Mouse (Mus musculus) forebrain, embryonic 10.5 days (tissue): Measurements from ENCODE around the gene Btn1a1. TPM values are rescaled to one million over a fixed set of nuclear protein-coding genes. Genes with fewer than 3 reads are reported as not detected.
A peak's percentile ranks its signal among the peaks of the same experiment; 100 is the strongest.

ENCODE experiments used
- DNase-seq: peaks from one replicate; pipeline ENCODE4 v3.0.0-alpha.2; 2017; ENCODE audit warnings: low spot score; ENCODE audit errors: extremely low spot score
- H3K27ac ChIP-seq: fragments of 300-500 bp; sonication (generic); 2 replicates; pipeline ENCODE4 v1.5.1; 2016; ENCODE audit warnings: mild to moderate bottlenecking
- H3K27me3 ChIP-seq: fragments of 300-500 bp; sonication (generic); 2 replicates; pipeline ENCODE4 v1.6.1; 2016; ENCODE audit warnings: mild to moderate bottlenecking; ENCODE audit not compliant: poor library complexity, severe bottlenecking
- H3K36me3 ChIP-seq: fragments of 300-500 bp; sonication (generic); replicated peaks from 2 replicates; pipeline ENCODE4 v1.6.1; 2016; ENCODE audit warnings: mild to moderate bottlenecking, moderate library complexity
- H3K4me1 ChIP-seq: fragments of 300-500 bp; sonication (generic); 2 replicates; pipeline ENCODE4 v1.6.1; 2016
- H3K4me3 ChIP-seq: fragments of 300-500 bp; sonication (generic); 2 replicates; pipeline ENCODE4 v1.5.1; 2016; ENCODE audit warnings: mild to moderate bottlenecking, moderate library complexity
- H3K9me3 ChIP-seq: fragments of 300-500 bp; sonication (generic); 2 replicates; pipeline ENCODE4 v1.6.1; 2016; ENCODE audit warnings: mild to moderate bottlenecking, moderate library complexity
- WGBS: fragments of 180-500 bp; shearing (Covaris S2); methylation state at CpG from one replicate; pipeline ENCODE4 v1.1.7; 2016; 5-methylcytosine and 5-hydroxymethylcytosine counted together
- polyA plus RNA-seq: library from polyadenylated mRNA; unstranded; fragments of >200 nt; fragmentation: Nextera tagmentation; extraction: Ambion mirVana; gene quantifications from 2 replicates; pipeline ENCODE4 v1.2.1, GENCODE M21; 2016

Gene Btn1a1
- polyA plus RNA-seq, 1 experiment from 2014 or later = not detected

DNA sequence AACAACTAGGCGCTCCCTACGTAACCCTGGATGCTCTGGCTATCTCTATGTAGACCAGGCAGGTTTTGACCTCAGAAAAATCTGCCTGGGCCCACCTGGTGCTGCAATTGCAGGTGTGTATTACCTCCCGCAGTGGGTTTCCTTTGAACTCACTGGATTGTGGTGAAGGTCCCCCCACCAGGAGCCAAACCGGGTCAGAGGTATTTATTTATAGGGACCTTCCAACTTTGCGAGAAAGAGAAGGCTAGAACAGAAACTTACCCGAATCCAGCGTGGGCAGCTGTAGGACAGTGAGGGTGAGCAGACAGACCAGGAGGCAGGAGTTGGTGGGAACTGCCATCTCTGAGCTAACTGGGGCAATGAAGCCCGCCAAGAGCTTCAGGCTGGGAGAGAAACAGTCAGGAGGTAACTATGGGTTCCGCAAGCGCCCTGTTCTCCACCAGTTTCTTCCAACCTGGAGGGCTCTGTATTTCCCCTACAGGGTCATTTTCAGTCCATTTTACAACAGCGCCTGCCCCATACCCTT, 797 bp downstream of the Btn1a1 start:
- Histone ChIP-seq H3K9me3 (no peaks in the 10 kb centered on the region), H3K4me3 (peak overlapping the region; percentile 67), H3K27ac (peak overlapping the region; percentile 53; the same call in 1 of the 2 replicates), H3K36me3 (no peaks in the 10 kb centered on the region), H3K4me1 (peaks cover 33% of the 10 kb centered on the region), H3K27me3 (peaks cover 20% of the 10 kb centered on the region)
- 2% methylated on average over 11 of the region's 11 CpGs for WGBS
- DNase-seq = peak; percentile 23

DNA sequence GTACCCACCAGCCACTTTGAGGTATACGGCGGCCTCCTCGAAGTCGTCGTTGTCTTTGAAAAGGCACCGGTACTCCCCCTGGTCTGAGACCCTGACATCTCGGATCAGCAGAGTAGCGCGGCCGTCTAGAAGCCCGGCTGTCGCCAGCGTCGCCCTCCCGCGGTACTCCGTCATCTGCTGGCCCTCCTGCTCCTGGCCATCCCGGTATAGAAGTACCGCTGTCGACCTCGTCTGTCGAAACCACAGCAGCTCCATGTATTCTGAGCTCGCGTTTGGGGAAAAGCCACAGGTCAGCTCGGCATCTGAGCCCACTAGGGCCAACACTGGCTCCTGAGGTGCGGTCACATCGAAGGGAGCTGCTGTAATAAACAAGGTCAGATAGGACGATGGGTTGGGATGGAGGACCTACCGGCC, 1.5 kb downstream of the Btn1a1 start:
- under 1% methylated on average over 29 of the region's 29 CpGs for WGBS
- H3K27ac ChIP-seq = peak overlapping the region; percentile 67

DNA sequence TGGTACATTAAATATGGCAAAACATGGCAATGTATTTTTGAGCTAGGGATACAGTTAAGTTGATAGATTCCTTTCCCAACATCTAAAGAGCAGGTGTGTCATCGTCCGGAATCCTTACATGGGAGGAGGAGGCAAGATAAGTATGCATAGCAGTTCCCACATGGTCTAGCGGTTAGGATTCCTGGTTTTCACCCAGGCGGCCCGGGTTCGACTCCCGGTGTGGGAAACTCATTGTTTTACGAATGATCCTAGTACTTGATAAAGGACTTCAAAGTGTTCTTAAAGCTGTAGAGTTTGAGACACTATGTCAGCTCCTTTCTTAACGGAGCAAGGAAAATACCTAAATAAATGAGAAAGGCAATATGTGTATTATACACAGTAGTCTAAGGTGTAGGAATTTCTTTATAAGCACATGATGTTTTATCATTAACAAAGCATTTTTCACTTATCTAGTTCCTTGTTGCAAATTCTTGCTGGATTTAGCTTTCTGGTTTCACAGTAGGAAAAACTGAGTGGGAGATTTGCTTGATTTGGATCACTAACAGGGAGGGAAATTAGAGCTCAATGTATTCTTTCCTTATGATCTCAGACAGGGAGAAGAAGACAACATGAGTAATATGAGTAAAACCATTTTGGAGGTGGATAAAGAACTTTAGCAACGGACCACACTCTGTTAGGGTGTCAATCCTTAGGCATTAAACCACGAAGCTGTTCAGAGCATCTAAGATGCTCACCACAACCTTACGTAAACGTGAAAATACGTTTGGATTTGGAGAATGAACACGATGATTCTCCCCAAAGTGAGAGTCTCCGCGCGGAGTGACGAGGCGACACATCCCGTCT, 2.1 kb downstream of the Btn1a1 start:
- H3K4me1 ChIP-seq = peaks cover 45% of the 10 kb centered on the region
- peak; percentile 88 for DNase-seq
- H3K27ac ChIP-seq = peak overlapping the region; percentile 67
- H3K9me3 ChIP-seq = no peaks in the 10 kb centered on the region
- under 1% methylated on average over 21 of the region's 21 CpGs for WGBS
- H3K36me3 ChIP-seq = no peaks in the 10 kb centered on the region
- peak overlapping the region; percentile 67 for H3K4me3 ChIP-seq
- H3K27me3 ChIP-seq = peaks cover 29% of the 10 kb centered on the region

More for the DNA sequence above, 1.5 kb downstream of the Btn1a1 start:
- peaks cover 23% of the 10 kb centered on the region for H3K27me3 ChIP-seq
- peaks cover 39% of the 10 kb centered on the region for H3K4me1 ChIP-seq
- H3K9me3 ChIP-seq = no peaks in the 10 kb centered on the region
- peak overlapping the region; percentile 67 for H3K4me3 ChIP-seq
- DNase-seq = peak; percentile 71
- H3K36me3 ChIP-seq = no peaks in the 10 kb centered on the region

DNA sequence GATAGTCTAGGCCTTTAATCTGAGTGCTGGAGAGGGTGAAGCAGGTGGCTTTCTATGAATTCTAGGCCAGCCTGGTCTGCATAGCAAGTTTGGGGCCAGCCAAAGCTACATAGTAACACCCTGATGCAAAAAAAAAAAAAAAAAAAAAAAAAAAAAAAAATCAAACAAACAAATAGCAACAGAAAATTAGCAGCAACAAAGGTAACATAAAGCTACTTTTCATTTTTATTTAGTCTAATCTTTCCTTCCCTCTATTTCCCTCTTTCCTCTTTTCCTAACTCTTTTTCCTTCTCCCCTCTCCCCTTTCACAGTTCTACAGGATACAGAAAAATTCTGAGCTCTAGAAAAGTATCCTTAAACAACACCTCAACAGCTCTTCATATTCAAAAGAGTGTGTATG, 3.0 kb downstream of the Btn1a1 start:
- DNase-seq = no peak
- no peaks in the 10 kb centered on the region for H3K9me3 ChIP-seq
- peaks cover 48% of the 10 kb centered on the region for H3K4me1 ChIP-seq
- no peaks in the 10 kb centered on the region for H3K36me3 ChIP-seq
- no peak overlapping the region for H3K4me3 ChIP-seq
- H3K27me3 ChIP-seq = peaks cover 38% of the 10 kb centered on the region
- H3K27ac ChIP-seq = no peak overlapping the region

DNA sequence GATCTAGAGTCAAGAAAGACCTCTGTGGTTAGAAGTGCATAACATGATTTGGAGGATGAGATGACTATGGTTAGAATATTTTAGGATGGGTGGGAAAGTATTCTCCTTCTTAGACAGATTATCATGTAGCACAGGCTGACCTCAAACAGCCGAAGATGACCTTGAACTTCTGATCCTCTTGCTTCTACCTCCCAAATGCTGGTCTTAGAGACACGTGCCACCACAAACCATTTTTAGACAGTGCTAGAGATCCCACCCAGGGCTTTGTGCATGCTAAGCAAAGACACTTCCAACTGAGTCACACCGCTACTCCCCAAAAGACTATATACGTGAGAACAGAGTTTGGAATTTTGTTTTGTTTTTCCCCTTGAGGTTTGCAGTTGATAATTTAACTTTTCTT, 3.6 kb downstream of the Btn1a1 start:
- 82% methylated on average over 4 of the region's 4 CpGs for WGBS
- peaks cover 48% of the 10 kb centered on the region for H3K4me1 ChIP-seq
- no peak overlapping the region for H3K4me3 ChIP-seq
- no peaks in the 10 kb centered on the region for H3K36me3 ChIP-seq
- H3K27ac ChIP-seq = no peak overlapping the region
- no peak for DNase-seq
- no peaks in the 10 kb centered on the region for H3K9me3 ChIP-seq
- H3K27me3 ChIP-seq = peaks cover 44% of the 10 kb centered on the region

DNA sequence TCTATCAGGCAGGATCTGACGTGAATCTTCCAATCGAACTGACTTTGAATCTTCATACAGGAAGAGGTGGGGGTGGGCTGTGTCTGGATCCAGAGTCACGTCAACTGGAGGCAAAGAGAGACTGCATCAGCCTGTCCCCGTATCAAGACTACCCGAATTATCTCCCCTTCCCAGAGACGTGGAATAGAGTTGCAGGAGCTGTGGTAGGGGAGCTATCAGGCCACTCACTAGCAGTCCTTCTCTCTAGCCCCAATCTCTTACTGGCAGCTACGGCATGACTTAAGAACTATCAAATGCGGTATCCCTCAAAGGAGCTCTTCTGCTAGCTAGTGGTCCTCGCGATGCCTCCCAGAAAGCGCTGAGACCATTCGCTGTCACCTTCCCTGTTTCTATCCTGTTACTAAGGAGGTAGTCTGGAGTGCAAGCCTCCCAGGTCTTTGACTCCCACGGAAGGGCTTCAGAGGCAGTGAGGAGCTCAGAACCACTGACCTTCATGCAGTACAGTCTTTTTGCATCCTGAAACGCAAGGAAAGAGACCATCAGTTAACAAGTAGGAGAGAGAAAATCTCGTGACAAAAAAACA, 6.3 kb downstream of the Btn1a1 start:
- peaks cover 23% of the 10 kb centered on the region for H3K4me1 ChIP-seq
- H3K36me3 ChIP-seq = no peaks in the 10 kb centered on the region
- no peaks in the 10 kb centered on the region for H3K9me3 ChIP-seq
- 13% methylated on average over 15 of the region's 15 CpGs for WGBS
- no peak for DNase-seq
- peak overlapping the region; percentile 39 for H3K4me3 ChIP-seq
- 0 out of 2 replicates have a peak overlapping the region, but pooled peaks have one; percentile 15 for H3K27ac ChIP-seq
- peaks cover 39% of the 10 kb centered on the region for H3K27me3 ChIP-seq

DNA sequence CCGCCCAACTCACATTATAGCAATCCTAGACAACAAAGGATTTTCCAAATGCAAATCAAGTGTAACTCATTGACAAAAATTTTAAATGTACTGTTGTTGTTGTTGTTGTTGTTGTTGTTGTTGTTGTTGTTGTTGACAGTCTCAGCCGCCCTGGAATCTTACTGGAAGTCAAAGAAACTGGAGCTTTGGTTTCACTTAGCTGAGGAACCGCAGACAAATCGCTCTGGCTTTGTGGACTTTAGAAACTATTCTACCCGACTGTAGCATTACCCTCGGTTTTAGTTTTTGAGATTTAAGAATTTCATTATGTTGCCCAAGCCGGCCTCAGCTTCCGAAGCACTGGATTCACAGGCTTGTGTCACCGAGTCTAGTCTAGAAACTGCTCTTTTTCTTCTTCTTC, 11.8 kb downstream of the Btn1a1 start:
- H3K9me3 ChIP-seq = no peaks in the 10 kb centered on the region
- peak overlapping the region; percentile 87 for H3K27ac ChIP-seq
- no peak for DNase-seq
- H3K4me1 ChIP-seq = peaks cover 11% of the 10 kb centered on the region
- peak overlapping the region; percentile 71 for H3K4me3 ChIP-seq
- H3K27me3 ChIP-seq = peaks cover 21% of the 10 kb centered on the region
- H3K36me3 ChIP-seq = no peaks in the 10 kb centered on the region
- WGBS = 2% methylated on average over 9 of the region's 9 CpGs

DNA sequence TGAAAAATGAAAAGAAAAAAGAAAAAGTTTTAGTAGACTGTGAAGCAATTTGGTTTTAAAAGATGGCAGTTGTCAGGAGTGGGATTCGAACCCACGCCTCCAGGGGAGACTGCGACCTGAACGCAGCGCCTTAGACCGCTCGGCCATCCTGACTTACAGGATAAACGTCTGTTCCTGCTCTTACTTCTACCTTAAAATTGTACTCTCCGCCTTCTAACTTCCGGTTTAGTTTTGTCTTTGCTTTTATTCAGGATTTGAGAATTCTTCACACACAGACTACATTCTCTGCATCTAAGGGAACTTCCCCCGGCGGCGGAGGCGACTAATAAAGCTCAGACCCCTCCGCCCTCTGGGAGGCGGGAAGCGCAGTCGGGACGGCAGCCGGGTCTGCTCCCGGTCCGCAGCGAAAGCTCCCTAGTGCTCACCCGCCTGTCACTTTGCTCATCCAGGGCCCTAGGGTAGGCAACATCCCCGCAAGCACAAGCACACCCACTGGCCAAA, 12.3 kb downstream of the Btn1a1 start:
- Histone ChIP-seq H3K27ac (peak overlapping the region; percentile 87), H3K27me3 (peaks cover 16% of the 10 kb centered on the region; the same call in 1 of the 2 replicates), H3K4me3 (peak overlapping the region; percentile 71), H3K4me1 (peaks cover 11% of the 10 kb centered on the region), H3K36me3 (no peaks in the 10 kb centered on the region), H3K9me3 (no peaks in the 10 kb centered on the region)
- WGBS = under 1% methylated on average over 25 of the region's 25 CpGs
- peak; percentile 78 for DNase-seq

DNA sequence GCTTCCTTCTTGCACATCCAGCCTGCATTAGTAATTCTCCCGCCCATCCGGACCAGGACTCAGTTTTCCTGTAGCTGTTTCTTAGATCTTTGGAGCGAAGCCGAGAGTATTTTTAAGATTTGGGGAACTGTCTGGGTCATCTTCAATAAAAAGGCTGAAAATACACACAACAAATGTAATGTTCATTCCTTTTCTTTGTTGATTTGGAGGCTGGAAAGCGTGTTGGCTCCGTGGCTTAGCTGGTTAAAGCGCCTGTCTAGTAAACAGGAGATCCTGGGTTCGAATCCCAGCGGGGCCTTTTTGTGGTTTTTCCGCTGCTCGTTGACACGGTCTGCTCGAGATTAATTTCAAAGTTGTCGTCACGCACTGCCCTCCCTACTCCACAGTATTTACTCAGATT, 15.3 kb downstream of the Btn1a1 start:
- peak; percentile 89 for DNase-seq
- H3K4me1 ChIP-seq = peaks cover 18% of the 10 kb centered on the region
- peak overlapping the region; percentile 67 for H3K4me3 ChIP-seq
- peak overlapping the region; percentile 81 for H3K27ac ChIP-seq
- under 1% methylated on average over 15 of the region's 15 CpGs for WGBS
- no peaks in the 10 kb centered on the region for H3K36me3 ChIP-seq
- no peaks in the 10 kb centered on the region for H3K9me3 ChIP-seq
- no peaks in the 10 kb centered on the region for H3K27me3 ChIP-seq

DNA sequence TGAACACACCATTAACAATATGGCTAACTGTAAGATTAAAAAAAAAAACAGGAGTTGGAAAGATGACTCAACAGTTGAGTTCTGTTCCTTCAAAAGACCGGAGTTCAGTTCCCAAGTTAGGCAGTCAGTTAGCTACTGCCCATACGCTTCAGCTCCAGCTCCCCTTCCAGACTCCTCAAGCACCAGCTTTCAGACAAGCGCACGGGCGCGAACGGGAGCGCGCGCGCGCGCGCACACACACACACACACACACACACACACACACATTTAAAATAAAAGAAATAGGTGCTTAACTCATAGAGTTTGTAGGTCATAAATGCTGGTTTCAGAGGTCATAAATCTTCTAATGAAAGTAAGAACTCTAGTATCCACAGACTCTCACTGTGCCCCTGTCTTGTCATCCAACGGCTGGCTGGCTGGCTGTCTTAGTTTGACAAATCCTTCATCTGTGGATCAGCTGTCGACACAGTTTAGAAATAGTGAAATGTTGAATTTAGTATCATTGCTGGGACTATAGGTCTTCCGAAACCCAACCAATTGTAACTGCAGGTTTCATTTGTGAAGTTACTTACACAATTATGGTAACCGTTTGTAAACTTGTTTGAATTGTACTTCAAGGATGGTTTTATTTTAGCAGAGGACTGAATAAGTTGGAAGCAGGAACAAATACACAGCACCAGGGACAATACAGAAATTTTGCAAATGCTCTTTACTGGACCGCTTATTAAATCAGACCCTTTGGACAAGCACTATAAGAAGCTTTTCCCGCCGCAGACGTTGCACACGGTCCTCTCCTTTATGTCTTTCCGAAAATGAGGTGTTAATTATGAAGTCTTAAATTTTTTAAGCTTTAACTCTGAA, 16.2 kb downstream of the Btn1a1 start:
- H3K27ac ChIP-seq = peak overlapping the region; percentile 81

DNA sequence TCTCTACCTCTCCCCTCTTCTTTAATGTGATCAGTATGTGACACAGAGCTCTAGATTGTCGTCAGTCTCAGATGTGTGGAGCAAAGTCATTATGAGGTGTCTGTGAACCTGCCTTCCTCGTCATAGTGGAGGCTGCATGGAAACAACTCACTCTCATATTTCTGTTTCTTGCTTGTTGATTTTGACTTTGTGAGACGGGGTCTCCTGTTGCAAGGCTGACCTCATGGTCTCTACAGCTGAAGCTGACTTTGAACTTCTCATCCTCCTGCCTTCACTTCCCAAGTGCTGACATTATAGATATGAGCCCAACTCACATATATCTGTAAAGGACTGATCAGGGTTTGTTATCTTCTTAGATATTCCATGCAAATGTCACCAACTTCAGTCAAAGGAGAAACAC, 16.9 kb downstream of the Btn1a1 start:
- no peak for DNase-seq
- H3K4me1 ChIP-seq = peaks cover 26% of the 10 kb centered on the region
- H3K36me3 ChIP-seq = no peaks in the 10 kb centered on the region
- WGBS = 54% methylated on average over 3 of the region's 3 CpGs
- H3K27me3 ChIP-seq = no peaks in the 10 kb centered on the region
- no peaks in the 10 kb centered on the region for H3K9me3 ChIP-seq
- no peak overlapping the region for H3K27ac ChIP-seq
- H3K4me3 ChIP-seq = peak overlapping the region; percentile 67

More for the DNA sequence above, 16.2 kb downstream of the Btn1a1 start:
- H3K9me3 ChIP-seq = no peaks in the 10 kb centered on the region
- H3K36me3 ChIP-seq = no peaks in the 10 kb centered on the region
- H3K4me3 ChIP-seq = peak overlapping the region; percentile 67
- WGBS = under 1% methylated on average over 24 of the region's 24 CpGs
- H3K27me3 ChIP-seq = no peaks in the 10 kb centered on the region
- H3K4me1 ChIP-seq = peaks cover 23% of the 10 kb centered on the region
- DNase-seq = peak; percentile 84

DNA sequence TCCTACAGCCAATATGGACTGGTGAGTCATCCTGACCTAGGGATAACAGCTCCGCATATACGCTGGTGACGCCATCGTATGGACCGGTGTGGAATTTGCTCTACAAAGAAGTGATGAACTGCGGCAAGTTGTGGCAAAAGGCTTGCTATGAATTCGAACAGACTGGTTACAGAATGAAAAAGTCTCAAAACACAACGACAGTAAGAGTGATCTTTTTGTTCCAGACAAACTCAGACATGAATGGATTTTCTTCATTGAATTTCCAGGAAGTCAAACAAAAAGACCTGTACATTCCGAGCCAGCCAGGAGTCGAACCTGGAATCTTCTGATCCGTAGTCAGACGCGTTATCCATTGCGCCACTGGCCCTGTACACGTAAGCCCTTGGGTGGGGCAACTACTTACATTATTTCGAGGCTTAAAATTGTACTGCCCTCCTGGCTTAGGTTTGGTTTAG, 19.2 kb downstream of the Btn1a1 start:
- Histone ChIP-seq H3K4me3 (peak overlapping the region; percentile 78), H3K27me3 (no peaks in the 10 kb centered on the region), H3K27ac (peak overlapping the region; percentile 98), H3K4me1 (peaks cover 26% of the 10 kb centered on the region), H3K36me3 (no peaks in the 10 kb centered on the region), H3K9me3 (no peaks in the 10 kb centered on the region)
- WGBS = under 1% methylated on average over 16 of the region's 16 CpGs
- DNase-seq = peak; percentile 87
